Mouse (Mus musculus): ENCODE data around the gene Olfr598. TPM values are rescaled to one million over a fixed set of nuclear protein-coding genes. Genes with fewer than 3 reads are reported as not detected.

The Olfr598 gene
- polyA plus RNA-seq (2015; fragmentation: Illumina TruSeq; extraction: RNeasy Lipid Tissue Mini Kit (QIAGEN cat#74804); ENCODE audit: insufficient read depth, low read depth, low replicate concordance): not detected

DNA sequence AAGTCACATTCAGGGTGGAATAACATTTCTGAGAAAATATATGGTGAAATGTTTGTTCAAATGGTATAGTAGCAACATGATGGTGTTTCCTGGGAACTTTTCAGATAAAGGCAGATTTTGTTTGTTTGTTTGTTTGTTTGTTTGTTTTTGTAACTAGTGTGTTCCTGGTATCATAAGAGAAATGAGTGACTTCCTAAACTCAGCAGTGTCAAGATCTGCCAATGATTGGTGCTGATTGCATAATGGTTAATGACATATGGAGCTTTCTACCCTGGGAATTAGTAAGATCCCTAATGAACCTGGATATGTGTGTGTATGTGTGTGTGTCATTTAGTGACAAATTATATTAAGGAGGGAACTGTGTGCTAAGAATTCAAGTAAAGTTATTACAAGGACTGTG, at the start of gene Olfr598:
TSS of gene Olfr598 (plus strand) at position 301 of the 400 bp plus-strand sequence.

DNA sequence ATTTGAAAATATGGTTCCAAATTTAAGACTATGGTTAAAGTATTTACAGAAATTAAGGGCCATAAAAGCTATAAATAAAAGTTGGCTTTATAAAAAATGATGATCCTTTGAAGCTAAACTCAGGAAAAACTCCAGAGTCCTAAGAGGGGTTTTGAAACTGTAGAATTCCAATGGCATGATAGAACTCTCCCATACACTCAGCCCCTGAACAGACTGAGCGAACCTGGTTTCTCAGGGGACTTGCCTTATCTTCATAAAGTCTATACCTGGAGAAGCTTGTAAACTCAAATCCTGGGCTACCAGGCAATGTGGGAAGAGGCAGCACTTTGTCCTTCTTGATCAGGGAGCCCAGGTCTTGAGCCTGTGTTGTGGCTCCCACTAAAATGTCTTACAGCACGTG, 18.0 kb upstream of the Olfr598 start, which contains the start of gene Olfr596:
TSS of gene Olfr596 (plus strand) at position 301 of the 400 bp plus-strand sequence.

DNA sequence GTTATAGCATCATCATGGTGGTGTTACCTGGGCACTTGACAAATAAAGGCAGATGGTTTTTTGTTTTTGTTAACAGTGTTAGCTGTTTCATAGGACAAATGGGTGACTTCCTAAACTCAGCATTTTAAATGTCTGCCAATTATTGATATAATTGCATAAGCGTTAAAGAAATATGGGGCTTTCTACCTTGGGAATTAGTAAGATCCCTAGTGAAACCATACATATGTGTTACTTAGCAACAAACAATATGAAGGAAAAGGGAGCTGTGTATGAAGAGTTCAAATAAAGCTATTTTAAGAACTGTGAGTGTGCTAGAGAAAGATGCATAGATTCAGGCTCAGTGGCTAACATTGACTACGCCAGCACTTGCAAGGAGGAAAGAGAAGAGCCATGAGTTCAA, 7.4 kb upstream of the Olfr598 start, which contains the start of gene Olfr597:
TSS of gene Olfr597 (plus strand) at position 301 of the 400 bp plus-strand sequence.

GRCm38 (mm10) chr7:103335617-103336016, 12.2 kb downstream of the Olfr598 start, which contains the start of gene Olfr599:
Olfr599 (plus strand) TSS chr7:103335917.

GRCm38 (mm10) chr7:103349569-103349968, 26.2 kb downstream of the Olfr598 start, which contains the start of gene Olfr600:
Olfr600 (minus strand) TSS chr7:103349669.

GRCm38 (mm10) chr7:103362555-103362954, 39.2 kb downstream of the Olfr598 start, which contains the start of gene Olfr601:
Olfr601 (minus strand) TSS chr7:103362655.

Other genes starting within 250 kb of the Olfr598 start
- gene Olfr584, start 241.7 kb upstream of the Olfr598 start, polyA plus RNA-seq (2015; fragmentation: Illumina TruSeq; extraction: RNeasy Lipid Tissue Mini Kit (QIAGEN cat#74804); ENCODE audit: insufficient read depth, low read depth, low replicate concordance): not detected
- not detected for gene Olfr585, start 225.8 kb upstream of the Olfr598 start, polyA plus RNA-seq (2015; fragmentation: Illumina TruSeq; extraction: RNeasy Lipid Tissue Mini Kit (QIAGEN cat#74804); ENCODE audit: insufficient read depth, low read depth, low replicate concordance)
- not detected for gene Olfr586, start 197.9 kb upstream of the Olfr598 start, polyA plus RNA-seq (2015; fragmentation: Illumina TruSeq; extraction: RNeasy Lipid Tissue Mini Kit (QIAGEN cat#74804); ENCODE audit: insufficient read depth, low read depth, low replicate concordance)
- gene Olfr588-ps1, start 182.7 kb upstream of the Olfr598 start, polyA plus RNA-seq (2015; fragmentation: Illumina TruSeq; extraction: RNeasy Lipid Tissue Mini Kit (QIAGEN cat#74804); ENCODE audit: insufficient read depth, low read depth, low replicate concordance): not detected
- not detected for gene Olfr589, start 167.2 kb upstream of the Olfr598 start, polyA plus RNA-seq (2015; fragmentation: Illumina TruSeq; extraction: RNeasy Lipid Tissue Mini Kit (QIAGEN cat#74804); ENCODE audit: insufficient read depth, low read depth, low replicate concordance)
- not detected for gene Olfr591, start 145.2 kb upstream of the Olfr598 start, polyA plus RNA-seq (2015; fragmentation: Illumina TruSeq; extraction: RNeasy Lipid Tissue Mini Kit (QIAGEN cat#74804); ENCODE audit: insufficient read depth, low read depth, low replicate concordance)
- not detected for gene Olfr592, start 138.8 kb upstream of the Olfr598 start, polyA plus RNA-seq (2015; fragmentation: Illumina TruSeq; extraction: RNeasy Lipid Tissue Mini Kit (QIAGEN cat#74804); ENCODE audit: insufficient read depth, low read depth, low replicate concordance)
- not detected for gene Olfr593, start 111.7 kb upstream of the Olfr598 start, polyA plus RNA-seq (2015; fragmentation: Illumina TruSeq; extraction: RNeasy Lipid Tissue Mini Kit (QIAGEN cat#74804); ENCODE audit: insufficient read depth, low read depth, low replicate concordance)
- gene Olfr594, start 106.6 kb upstream of the Olfr598 start, polyA plus RNA-seq (2015; fragmentation: Illumina TruSeq; extraction: RNeasy Lipid Tissue Mini Kit (QIAGEN cat#74804); ENCODE audit: insufficient read depth, low read depth, low replicate concordance): not detected
- not detected for gene Usp17ld, start 71.1 kb upstream of the Olfr598 start, polyA plus RNA-seq (2015; fragmentation: Illumina TruSeq; extraction: RNeasy Lipid Tissue Mini Kit (QIAGEN cat#74804); ENCODE audit: insufficient read depth, low read depth, low replicate concordance)
- gene Olfr596, start 17.9 kb upstream of the Olfr598 start, polyA plus RNA-seq (2015; fragmentation: Illumina TruSeq; extraction: RNeasy Lipid Tissue Mini Kit (QIAGEN cat#74804); ENCODE audit: insufficient read depth, low read depth, low replicate concordance): not detected
- not detected for gene Olfr597, start 7.3 kb upstream of the Olfr598 start, polyA plus RNA-seq (2015; fragmentation: Illumina TruSeq; extraction: RNeasy Lipid Tissue Mini Kit (QIAGEN cat#74804); ENCODE audit: insufficient read depth, low read depth, low replicate concordance)
- not detected for gene Olfr599, start 12.3 kb downstream of the Olfr598 start, polyA plus RNA-seq (2015; fragmentation: Illumina TruSeq; extraction: RNeasy Lipid Tissue Mini Kit (QIAGEN cat#74804); ENCODE audit: insufficient read depth, low read depth, low replicate concordance)
- gene Olfr600, start 26.1 kb downstream of the Olfr598 start, polyA plus RNA-seq (2015; fragmentation: Illumina TruSeq; extraction: RNeasy Lipid Tissue Mini Kit (QIAGEN cat#74804); ENCODE audit: insufficient read depth, low read depth, low replicate concordance): not detected
- gene Olfr601, start 39.1 kb downstream of the Olfr598 start, polyA plus RNA-seq (2015; fragmentation: Illumina TruSeq; extraction: RNeasy Lipid Tissue Mini Kit (QIAGEN cat#74804); ENCODE audit: insufficient read depth, low read depth, low replicate concordance): not detected
- not detected for gene Olfr603, start 62.6 kb downstream of the Olfr598 start, polyA plus RNA-seq (2015; fragmentation: Illumina TruSeq; extraction: RNeasy Lipid Tissue Mini Kit (QIAGEN cat#74804); ENCODE audit: insufficient read depth, low read depth, low replicate concordance)
- gene Usp17lc, start 91.5 kb downstream of the Olfr598 start, polyA plus RNA-seq (2015; fragmentation: Illumina TruSeq; extraction: RNeasy Lipid Tissue Mini Kit (QIAGEN cat#74804); ENCODE audit: insufficient read depth, low read depth, low replicate concordance): not detected
- not detected for gene Olfr605, start 121.9 kb downstream of the Olfr598 start, polyA plus RNA-seq (2015; fragmentation: Illumina TruSeq; extraction: RNeasy Lipid Tissue Mini Kit (QIAGEN cat#74804); ENCODE audit: insufficient read depth, low read depth, low replicate concordance)
- not detected for gene Olfr606, start 125.5 kb downstream of the Olfr598 start, polyA plus RNA-seq (2015; fragmentation: Illumina TruSeq; extraction: RNeasy Lipid Tissue Mini Kit (QIAGEN cat#74804); ENCODE audit: insufficient read depth, low read depth, low replicate concordance)
- gene Olfr607, start 140.6 kb downstream of the Olfr598 start, polyA plus RNA-seq (2015; fragmentation: Illumina TruSeq; extraction: RNeasy Lipid Tissue Mini Kit (QIAGEN cat#74804); ENCODE audit: insufficient read depth, low read depth, low replicate concordance): not detected
- not detected for gene Olfr608, start 146.3 kb downstream of the Olfr598 start, polyA plus RNA-seq (2015; fragmentation: Illumina TruSeq; extraction: RNeasy Lipid Tissue Mini Kit (QIAGEN cat#74804); ENCODE audit: insufficient read depth, low read depth, low replicate concordance)
- gene Olfr609, start 174.5 kb downstream of the Olfr598 start, polyA plus RNA-seq (2015; fragmentation: Illumina TruSeq; extraction: RNeasy Lipid Tissue Mini Kit (QIAGEN cat#74804); ENCODE audit: insufficient read depth, low read depth, low replicate concordance): not detected
- gene Olfr610, start 188.6 kb downstream of the Olfr598 start, polyA plus RNA-seq (2015; fragmentation: Illumina TruSeq; extraction: RNeasy Lipid Tissue Mini Kit (QIAGEN cat#74804); ENCODE audit: insufficient read depth, low read depth, low replicate concordance): not detected
- gene Olfr611, start 197.3 kb downstream of the Olfr598 start, polyA plus RNA-seq (2015; fragmentation: Illumina TruSeq; extraction: RNeasy Lipid Tissue Mini Kit (QIAGEN cat#74804); ENCODE audit: insufficient read depth, low read depth, low replicate concordance): not detected
- gene Olfr612, start 219.1 kb downstream of the Olfr598 start, polyA plus RNA-seq (2015; fragmentation: Illumina TruSeq; extraction: RNeasy Lipid Tissue Mini Kit (QIAGEN cat#74804); ENCODE audit: insufficient read depth, low read depth, low replicate concordance): not detected
- gene Olfr613, start 224.5 kb downstream of the Olfr598 start, polyA plus RNA-seq (2015; fragmentation: Illumina TruSeq; extraction: RNeasy Lipid Tissue Mini Kit (QIAGEN cat#74804); ENCODE audit: insufficient read depth, low read depth, low replicate concordance): not detected
- not detected for gene Olfr615, start 232.5 kb downstream of the Olfr598 start, polyA plus RNA-seq (2015; fragmentation: Illumina TruSeq; extraction: RNeasy Lipid Tissue Mini Kit (QIAGEN cat#74804); ENCODE audit: insufficient read depth, low read depth, low replicate concordance)
- not detected for gene Olfr616, start 245.6 kb downstream of the Olfr598 start, polyA plus RNA-seq (2015; fragmentation: Illumina TruSeq; extraction: RNeasy Lipid Tissue Mini Kit (QIAGEN cat#74804); ENCODE audit: insufficient read depth, low read depth, low replicate concordance)
- not detected for gene Olfr617, start 249.5 kb downstream of the Olfr598 start, polyA plus RNA-seq (2015; fragmentation: Illumina TruSeq; extraction: RNeasy Lipid Tissue Mini Kit (QIAGEN cat#74804); ENCODE audit: insufficient read depth, low read depth, low replicate concordance)

Measured in pancreas, adult 10 weeks (tissue).